Mouse (Mus musculus) brain, embryonic 14.5 days (tissue): ENCODE data around the gene Ggt5.

Source experiments
- CTCF ChIP-seq: fragments of 200-500 bp; IDR thresholded peaks from 2 replicates; pipeline ENCODE4 v1.5.1; 2012; ENCODE audit warnings: inconsistent platforms, mild to moderate bottlenecking, moderate library complexity, borderline replicate concordance; ENCODE audit not compliant: insufficient read depth, insufficient read length; ENCODE audit errors: extremely low read depth
- POLR2A ChIP-seq: fragments of 200-500 bp; IDR thresholded peaks from 2 replicates; pipeline ENCODE4 v1.6.1; 2012; ENCODE audit warnings: mild to moderate bottlenecking, inconsistent platforms, borderline replicate concordance; ENCODE audit not compliant: poor library complexity, insufficient read depth, insufficient read length, severe bottlenecking; ENCODE audit errors: extremely low read depth

DNA sequence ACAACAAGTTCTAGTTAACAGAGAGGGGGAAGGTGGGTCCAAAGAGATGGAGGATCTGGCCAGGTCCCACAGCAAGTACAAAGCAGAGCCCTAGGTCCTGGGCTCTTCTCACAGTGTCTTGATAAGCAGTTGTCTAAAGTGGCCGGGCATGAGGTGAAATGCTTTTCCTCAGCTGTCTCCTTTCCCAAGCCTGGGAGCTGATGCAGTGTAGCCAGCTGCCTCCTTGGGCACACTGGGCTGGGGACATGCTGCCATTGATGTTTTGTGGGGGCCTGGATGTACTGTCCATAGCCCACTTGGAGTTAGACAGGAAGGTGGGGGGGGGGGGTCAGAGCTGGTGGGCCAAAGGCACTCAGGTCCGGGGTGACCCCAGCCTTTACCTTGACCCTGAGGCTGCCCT is 37.0 kb upstream of the Ggt5 start:
- TF ChIP-seq CTCF = no peak
- no peak for TF ChIP-seq POLR2A
